Mouse (Mus musculus) embryo, embryonic 10.5 days (tissue): Measurements from ENCODE around the gene Cux2.

Source experiments
- DNase-seq: peaks from one replicate; pipeline ENCODE4 v3.0.0-alpha.2; 2015; ENCODE audit warnings: low spot score

Gene Cux2

GRCm38 (mm10) chr5:121820161-121820560, 229.7 kb downstream of the Cux2 start:
- DNase-seq: no peak

- DNase-seq: no peak
Measured at GRCm38 (mm10) chr5:121819559-121819958, 230.3 kb downstream of the Cux2 start.

GRCm38 (mm10) chr5:121818862-121819261, 231.0 kb downstream of the Cux2 start:
- DNase-seq: no peak

- DNase-seq: no peak
Measured at GRCm38 (mm10) chr5:121818401-121818800, 231.5 kb downstream of the Cux2 start.

- DNase-seq: no peak
Measured at GRCm38 (mm10) chr5:121817551-121817950, 232.4 kb downstream of the Cux2 start.

- no peak for DNase-seq
Measured at GRCm38 (mm10) chr5:121816611-121817010, 233.3 kb downstream of the Cux2 start.

GRCm38 (mm10) chr5:121815867-121816380, 234.0 kb downstream of the Cux2 start:
- no peak for DNase-seq

GRCm38 (mm10) chr5:121815067-121815466, 234.8 kb downstream of the Cux2 start:
- DNase-seq: peak; percentile 81

GRCm38 (mm10) chr5:121813744-121814143, 236.2 kb downstream of the Cux2 start:
- DNase-seq: no peak

- DNase-seq: no peak
Measured at GRCm38 (mm10) chr5:121812526-121813243, 237.2 kb downstream of the Cux2 start.

GRCm38 (mm10) chr5:121811485-121811931, 238.4 kb downstream of the Cux2 start:
- DNase-seq: no peak

GRCm38 (mm10) chr5:121810331-121811151, 239.4 kb downstream of the Cux2 start:
- no peak for DNase-seq

GRCm38 (mm10) chr5:121809667-121810224, 240.2 kb downstream of the Cux2 start:
- no peak for DNase-seq

- no peak for DNase-seq
Measured at GRCm38 (mm10) chr5:121808202-121808601, 241.7 kb downstream of the Cux2 start.

- DNase-seq: no peak
Measured at GRCm38 (mm10) chr5:121807186-121807585, 242.7 kb downstream of the Cux2 start.
